Comparison of ENCODE assay signal across 16 mouse cellular contexts in genomic region chr16:22395093-22395844, GRCm38 (mm10). TPM values are rescaled to one million over a fixed set of nuclear protein-coding genes. Genes with fewer than 3 reads are reported as not detected.
A peak's percentile ranks its signal among the peaks of the same experiment; 100 is the strongest.
DNase-seq lines count a peak whose midpoint lies in the region; ATAC-seq and TF ChIP-seq lines count a peak whose summit lies in the region.
"Had no signal": no experiment of that assay in that cellular context is flagged by ENCODE, and none has a peak within 500 bp of the region (broad histone marks: within the 10 kb centered on the region; RNA-seq: fewer than 3 reads in every experiment).

No protein-coding gene starts in this region.

- no peak overlapping the region for H3K9ac ChIP-seq in forebrain, embryonic 15.5 days (replicated peaks)
- no peak overlapping the region for H3K9ac ChIP-seq in stomach, embryonic 15.5 days
- H3K9ac ChIP-seq in stomach, postnatal 0 days (ENCODE audit: low read length), result no peak overlapping the region
- H3K9ac ChIP-seq in kidney, postnatal 0 days (ENCODE audit: low read depth, low read length), result no peak overlapping the region
- H3K9ac ChIP-seq in neural tube, embryonic 15.5 days (replicated peaks), result no peak overlapping the region
- H3K9ac ChIP-seq: embryonic facial prominence, embryonic 13.5 days; lung, embryonic 15.5 days had no signal

- TF ChIP-seq EP300 in stomach, postnatal 0 days (optimal IDR thresholded peaks at IDR 0.05), result no peak

- WGBS in forebrain, embryonic 15.5 days, result 73% methylated on average over 15 of the region's 15 CpGs
- WGBS in forebrain, embryonic 10.5 days, result 84% methylated on average over 15 of the region's 15 CpGs
- WGBS in stomach, embryonic 15.5 days, result 66% methylated on average over 15 of the region's 15 CpGs
- WGBS in stomach, postnatal 0 days, result 69% methylated on average over 15 of the region's 15 CpGs
- 63% methylated on average over 15 of the region's 15 CpGs for WGBS in kidney, postnatal 0 days
- 85% methylated on average over 15 of the region's 15 CpGs for WGBS in neural tube, embryonic 15.5 days

- no peaks in the 10 kb centered on the region for H3K9me3 ChIP-seq in forebrain, embryonic 15.5 days
- no peaks in the 10 kb centered on the region for H3K9me3 ChIP-seq in forebrain, embryonic 10.5 days
- no peaks in the 10 kb centered on the region for H3K9me3 ChIP-seq in stomach, embryonic 15.5 days
- H3K9me3 ChIP-seq in stomach, postnatal 0 days (ENCODE audit: control insufficient read depth, low read length), result no peaks in the 10 kb centered on the region
- no peaks in the 10 kb centered on the region for H3K9me3 ChIP-seq in kidney, postnatal 0 days (replicated peaks; ENCODE audit: low read length)
- no peaks in the 10 kb centered on the region for H3K9me3 ChIP-seq in neural tube, embryonic 15.5 days (replicated peaks)
- H3K9me3 ChIP-seq: embryonic facial prominence, embryonic 13.5 days; lung, embryonic 15.5 days had no signal

- H3K4me2 ChIP-seq in forebrain, embryonic 15.5 days (replicated peaks), result no peak overlapping the region
- H3K4me2 ChIP-seq in stomach, embryonic 15.5 days, result no peak overlapping the region
- H3K4me2 ChIP-seq in stomach, postnatal 0 days (replicated peaks; ENCODE audit: low read depth), result no peak overlapping the region
- no peak overlapping the region for H3K4me2 ChIP-seq in kidney, postnatal 0 days (ENCODE audit: low read length)
- H3K4me2 ChIP-seq in neural tube, embryonic 15.5 days, result no peak overlapping the region
- H3K4me2 ChIP-seq: embryonic facial prominence, embryonic 13.5 days; liver, embryonic 11.5 days; lung, embryonic 15.5 days had no signal

- no peak overlapping the region for H3K27ac ChIP-seq in forebrain, embryonic 15.5 days (replicated peaks)
- no peak overlapping the region for H3K27ac ChIP-seq in forebrain, embryonic 10.5 days
- H3K27ac ChIP-seq in stomach, embryonic 15.5 days, result no peak overlapping the region
- no peak overlapping the region for H3K27ac ChIP-seq in stomach, postnatal 0 days (replicated peaks)
- H3K27ac ChIP-seq in kidney, postnatal 0 days, result no peak overlapping the region
- H3K27ac ChIP-seq in neural tube, embryonic 15.5 days (replicated peaks), result no peak overlapping the region
- H3K27ac ChIP-seq: embryonic facial prominence, embryonic 13.5 days; hindbrain, postnatal 0 days; lung, embryonic 15.5 days had no signal

- no peaks in the 10 kb centered on the region for H3K27me3 ChIP-seq in forebrain, embryonic 15.5 days
- no peaks in the 10 kb centered on the region for H3K27me3 ChIP-seq in forebrain, embryonic 10.5 days (ENCODE audit: poor library complexity, severe bottlenecking)
- H3K27me3 ChIP-seq in stomach, embryonic 15.5 days (replicated peaks), result no peaks in the 10 kb centered on the region
- no peaks in the 10 kb centered on the region for H3K27me3 ChIP-seq in stomach, postnatal 0 days (ENCODE audit: control insufficient read depth, insufficient read depth, low read length)
- H3K27me3 ChIP-seq in kidney, postnatal 0 days (ENCODE audit: insufficient read depth, low read length), result no peaks in the 10 kb centered on the region
- H3K27me3 ChIP-seq in neural tube, embryonic 15.5 days (replicated peaks), result no peaks in the 10 kb centered on the region
- H3K27me3 ChIP-seq: embryonic facial prominence, embryonic 13.5 days; lung, embryonic 15.5 days; Patski had no signal

- 0 out of 2 replicates have a peak, but pooled peaks cover 2% of the 10 kb centered on the region for H3K4me1 ChIP-seq in forebrain, embryonic 15.5 days
- H3K4me1 ChIP-seq in forebrain, embryonic 10.5 days, result peaks cover 2% of the 10 kb centered on the region; the same call in 1 of the 2 replicates
- no peaks in the 10 kb centered on the region for H3K4me1 ChIP-seq in stomach, embryonic 15.5 days
- H3K4me1 ChIP-seq in stomach, postnatal 0 days (replicated peaks; ENCODE audit: control insufficient read depth, insufficient read depth), result no peaks in the 10 kb centered on the region
- no peaks in the 10 kb centered on the region for H3K4me1 ChIP-seq in kidney, postnatal 0 days (replicated peaks; ENCODE audit: insufficient read depth, low read length)
- H3K4me1 ChIP-seq in neural tube, embryonic 15.5 days, result peaks cover 12% of the 10 kb centered on the region
- H3K4me1 ChIP-seq: lung, embryonic 15.5 days had no signal

- TF ChIP-seq CTCF in stomach, postnatal 0 days (IDR thresholded peaks at IDR 0.05; ENCODE audit: low read depth), result no peak
- TF ChIP-seq CTCF in kidney, postnatal 0 days (IDR thresholded peaks at IDR 0.05; ENCODE audit: low read depth), result no peak

- no peaks in the 10 kb centered on the region for H3K36me3 ChIP-seq in forebrain, embryonic 15.5 days
- peaks cover 57% of the 10 kb centered on the region for H3K36me3 ChIP-seq in forebrain, embryonic 10.5 days (replicated peaks)
- H3K36me3 ChIP-seq in stomach, embryonic 15.5 days, result no peaks in the 10 kb centered on the region; the same call in 1 of the 2 replicates
- H3K36me3 ChIP-seq in stomach, postnatal 0 days (ENCODE audit: control insufficient read depth, insufficient read depth, low read length), result no peaks in the 10 kb centered on the region
- H3K36me3 ChIP-seq in kidney, postnatal 0 days (ENCODE audit: insufficient read depth, low read length), result peaks cover 14% of the 10 kb centered on the region; the same call in 1 of the 2 replicates
- H3K36me3 ChIP-seq in neural tube, embryonic 15.5 days, result no peaks in the 10 kb centered on the region

- peak; percentile 44; the same call in 1 of the 2 replicates for ATAC-seq in forebrain, embryonic 15.5 days (replicated peaks)
- 0 out of 2 replicates have a peak, but pooled peaks have one; percentile 35 for ATAC-seq in stomach, embryonic 15.5 days (ENCODE audit: insufficient read depth, low FRiP score, low read depth)
- ATAC-seq in stomach, postnatal 0 days (ENCODE audit: low FRiP score, low TSS enrichment), result no peak
- peak; percentile 74 for ATAC-seq in kidney, postnatal 0 days (replicated peaks; ENCODE audit: low FRiP score, low read depth)
- ATAC-seq in neural tube, embryonic 15.5 days (ENCODE audit: low FRiP score), result no peak
- ATAC-seq: hindbrain, postnatal 0 days; Patski had no signal

- no peak for DNase-seq in forebrain, embryonic 10.5 days (ENCODE audit: extremely low spot score, low spot score)
- no peak for DNase-seq in stomach, postnatal 0 days (ENCODE audit: low spot score)
- DNase-seq in kidney, postnatal 0 days (ENCODE audit: low spot score), result no peak
- no peak for DNase-seq in frontal cortex, adult 2 months (ENCODE audit: extremely low spot score in 1 of 2, low spot score in 1 of 2)
- DNase-seq in left cerebral cortex, adult 8-10 months (ENCODE audit: low spot score in 2 of 2), result no peak
- DNase-seq: cerebellum, adult 11-12 months; gastrocnemius, postnatal 25 days; thymus, postnatal 4 days had no signal

- H3K4me3 ChIP-seq in forebrain, embryonic 15.5 days, result no peak overlapping the region
- no peak overlapping the region for H3K4me3 ChIP-seq in forebrain, embryonic 10.5 days
- no peak overlapping the region for H3K4me3 ChIP-seq in stomach, embryonic 15.5 days (replicated peaks)
- no peak overlapping the region for H3K4me3 ChIP-seq in stomach, postnatal 0 days (ENCODE audit: low read depth, low read length)
- no peak overlapping the region for H3K4me3 ChIP-seq in kidney, postnatal 0 days (replicated peaks; ENCODE audit: low read depth, low read length)
- H3K4me3 ChIP-seq in neural tube, embryonic 15.5 days (replicated peaks), result no peak overlapping the region
- H3K4me3 ChIP-seq: embryonic facial prominence, embryonic 13.5 days; lung, embryonic 15.5 days had no signal

RNA-seq across cellular contexts. Expression of gene Etv5, which starts 44.2 kb away (rescaled TPM):
- 24.7 and 27.2 TPM in 2 replicates for polyA plus RNA-seq in forebrain, embryonic 15.5 days (2015; fragmentation: Nextera tagmentation; extraction: Ambion mirVana)
- polyA plus RNA-seq in forebrain, embryonic 10.5 days (2016; fragmentation: Nextera tagmentation; extraction: Ambion mirVana), result 34.5 and 45.8 TPM in 2 replicates
- polyA plus RNA-seq in stomach, embryonic 15.5 days (2015; fragmentation: Nextera tagmentation; extraction: Ambion mirVana), result 14.0 and 16.1 TPM in 2 replicates
- polyA plus RNA-seq in stomach, postnatal 0 days (2015; fragmentation: Nextera tagmentation; extraction: Ambion mirVana), result 6.0 and 6.3 TPM in 2 replicates
- 45.8 and 46.7 TPM in 2 replicates for polyA plus RNA-seq in kidney, postnatal 0 days (2015; fragmentation: Nextera tagmentation; extraction: Ambion mirVana)
- polyA plus RNA-seq in neural tube, embryonic 15.5 days (2015; fragmentation: Nextera tagmentation; extraction: Ambion mirVana), result 22.3 and 24.6 TPM in 2 replicates
- polyA plus RNA-seq in frontal cortex, adult 2 months (2012; rRNA removed), result 55.9 and 57.6 TPM in 2 replicates
- 10 to 100 TPM; 60.9 to 81.8 (median 65.7) TPM for total RNA-seq in left cerebral cortex, adult 8-10 months (2022)

Comparison
In these comparisons a context has a peak if more than half of its experiments do, and no peak if none do; other contexts are left out.
1. ATAC-seq: peak in forebrain, embryonic 15.5 days (single experiment), stomach, embryonic 15.5 days (single experiment) and kidney, postnatal 0 days (single experiment); none in stomach, postnatal 0 days (single experiment) and neural tube, embryonic 15.5 days (single experiment).